Mouse (Mus musculus) C2C12 (cell line): ENCODE measurements around the gene Clasp1. TPM values are rescaled to one million over a fixed set of nuclear protein-coding genes. Genes with fewer than 3 reads are reported as not detected.

Experiments used
- H3K27me3 ChIP-seq: one replicate; pipeline ENCODE4 v1.6.1; 2011; ENCODE audit not compliant: control insufficient read depth, insufficient read depth, insufficient read length
- H3K36me3 ChIP-seq: one replicate; pipeline ENCODE4 v1.6.1; 2011; ENCODE audit not compliant: control insufficient read depth, insufficient read depth
- H3K4me3 ChIP-seq: one replicate; pipeline ENCODE4 v1.5.1; 2011; ENCODE audit warnings: mild to moderate bottlenecking, control low read depth; ENCODE audit not compliant: poor library complexity, insufficient read depth, severe bottlenecking
- H3K79me2 ChIP-seq: one replicate; pipeline ENCODE4 v1.6.1; 2011; ENCODE audit not compliant: control insufficient read depth, insufficient read depth
- H3K79me3 ChIP-seq: one replicate; pipeline ENCODE4 v1.6.1; 2011; ENCODE audit warnings: low read depth, control low read depth
- H3ac ChIP-seq: one replicate; pipeline ENCODE3; 2011; ENCODE audit warnings: low read depth; ENCODE audit not compliant: control insufficient read depth, insufficient read length
- CEBPB ChIP-seq: IDR thresholded peaks from one replicate; pipeline ENCODE4 v1.6.1; 2011; ENCODE audit warnings: low read depth, mild to moderate bottlenecking, control low read depth, moderate library complexity
- CTCF ChIP-seq: IDR thresholded peaks from one replicate; pipeline ENCODE4 v1.5.1; 2011; ENCODE audit not compliant: control insufficient read depth, insufficient read depth, insufficient read length
- FOSL1 ChIP-seq: IDR thresholded peaks from one replicate; pipeline ENCODE4 v1.8.0; 2011; ENCODE audit warnings: mild to moderate bottlenecking, low read length; ENCODE audit not compliant: poor library complexity, insufficient read depth, severe bottlenecking
- MAX ChIP-seq: IDR thresholded peaks from one replicate; pipeline ENCODE4 v1.6.1; 2011; ENCODE audit warnings: mild to moderate bottlenecking, control low read depth
- MYOD1 ChIP-seq: IDR thresholded peaks from one replicate; pipeline ENCODE4 v1.6.1; 2011; ENCODE audit warnings: low read depth; ENCODE audit not compliant: control insufficient read depth, insufficient read length
- MYOG ChIP-seq: IDR thresholded peaks from one replicate; pipeline ENCODE4 v1.6.1; 2011; ENCODE audit not compliant: control insufficient read depth, insufficient read length; ENCODE audit errors: extremely low read depth
- USF1 ChIP-seq: IDR thresholded peaks from one replicate; pipeline ENCODE4 v1.6.1; 2011; ENCODE audit warnings: low read depth, mild to moderate bottlenecking, control low read depth, moderate library complexity
- polyA plus RNA-seq: library from polyadenylated mRNA; unstranded; fragments of >200 nt; fragmentation: generic; extraction: Trizol; gene quantifications from one replicate; pipeline ENCODE4 v1.2.1, GENCODE M21; 2012; ENCODE audit warnings: missing spikeins

Clasp1 gene
- polyA plus RNA-seq, 1 experiment, result 19.4 TPM

DNA sequence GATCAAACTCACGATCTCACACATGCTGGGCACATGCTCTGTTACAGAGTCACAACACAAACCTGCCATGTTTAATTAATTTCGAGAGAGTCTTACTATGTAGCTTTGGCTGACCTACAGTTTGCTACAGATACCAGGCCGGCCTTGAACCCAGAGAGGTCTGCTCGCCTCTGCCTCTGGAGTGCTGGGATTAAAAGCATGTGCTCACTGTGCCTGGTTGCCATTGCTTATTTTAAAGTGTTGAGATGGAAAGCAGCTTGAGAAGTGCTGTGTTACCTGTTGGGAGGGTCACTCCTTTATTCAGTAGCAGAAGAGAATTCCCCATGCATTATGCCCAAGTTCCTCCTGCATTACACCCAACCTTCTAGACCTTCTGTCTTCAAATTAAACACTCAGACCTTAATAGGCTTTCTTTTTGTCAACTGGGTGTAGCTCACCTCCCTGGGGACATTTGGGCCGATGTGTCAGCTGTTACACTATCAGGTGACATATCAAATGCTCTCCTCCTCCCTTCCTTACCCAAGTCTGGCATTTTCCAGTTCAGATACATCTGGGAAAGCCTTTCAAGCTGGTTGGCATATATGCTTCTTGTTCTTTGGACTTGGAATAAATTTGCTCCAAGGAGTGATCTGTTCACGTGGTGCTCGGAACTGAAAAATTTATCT is 18.9 kb downstream of the Clasp1 start:
- Histone ChIP-seq H3K79me2 (peaks cover 96% of the 10 kb centered on the region), H3K27me3 (no peaks in the 10 kb centered on the region), H3K79me3 (peaks cover 67% of the 10 kb centered on the region), H3K4me3 (no peak overlapping the region), H3K36me3 (no peaks in the 10 kb centered on the region), H3ac (no peak overlapping the region)
- TF ChIP-seq MYOG, result no peak
- TF ChIP-seq USF1, result no peak
- no peak for TF ChIP-seq CTCF
- TF ChIP-seq MYOD1, result no peak
- TF ChIP-seq MAX, result no peak
- TF ChIP-seq FOSL1, result no peak
- TF ChIP-seq CEBPB, result no peak

DNA sequence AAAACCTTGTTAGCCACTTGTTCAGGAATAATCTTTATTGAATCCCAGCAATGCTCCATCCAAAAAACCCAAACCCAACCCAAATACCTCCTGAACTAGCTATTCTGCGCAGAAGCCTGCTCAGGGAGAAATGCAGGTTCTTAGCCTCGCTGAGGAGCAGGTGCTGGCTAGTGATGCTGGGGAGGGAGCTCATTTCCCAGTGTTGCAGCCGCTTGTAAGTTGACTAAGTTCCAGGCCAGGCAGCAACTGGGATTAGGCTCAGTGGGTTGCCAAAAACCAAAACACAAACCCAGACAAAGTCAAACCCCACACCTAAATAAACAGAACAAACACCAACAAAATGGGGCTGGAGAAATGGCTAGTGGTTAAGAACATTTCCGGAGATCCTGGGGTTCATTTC is 20.4 kb downstream of the Clasp1 start:
- Histone ChIP-seq H3K79me3 (peaks cover 65% of the 10 kb centered on the region), H3K4me3 (no peak overlapping the region), H3K27me3 (no peaks in the 10 kb centered on the region), H3K79me2 (peaks cover 96% of the 10 kb centered on the region), H3ac (no peak overlapping the region), H3K36me3 (no peaks in the 10 kb centered on the region)
- TF ChIP-seq MYOG (no peak), CEBPB (no peak)

DNA sequence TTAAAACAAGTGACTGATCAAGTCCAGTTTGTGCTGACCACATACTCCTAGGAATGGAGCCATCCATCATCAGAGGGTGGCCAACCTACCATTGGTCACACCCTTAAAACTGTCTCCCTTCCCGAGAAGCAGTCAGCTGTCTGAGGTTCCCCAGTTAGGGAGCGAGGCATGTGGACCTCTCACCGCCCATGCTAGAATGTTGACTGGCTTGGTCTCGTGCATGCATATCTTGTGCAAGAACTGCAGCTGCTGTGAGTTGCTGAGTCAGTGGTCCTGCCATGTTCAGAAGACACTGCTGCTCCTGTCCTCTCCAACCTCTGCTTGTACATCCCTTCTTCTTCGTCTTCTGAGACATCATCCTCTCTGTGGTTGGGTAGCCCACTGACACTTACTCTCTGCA is 22.0 kb downstream of the Clasp1 start:
- TF ChIP-seq MAX (no peak), USF1 (no peak), MYOG (no peak), CTCF (no peak), CEBPB (no peak), FOSL1 (no peak), MYOD1 (no peak)
- Histone ChIP-seq H3K36me3 (no peaks in the 10 kb centered on the region), H3K4me3 (no peak overlapping the region), H3ac (no peak overlapping the region), H3K27me3 (no peaks in the 10 kb centered on the region), H3K79me3 (peaks cover 62% of the 10 kb centered on the region), H3K79me2 (peaks cover 96% of the 10 kb centered on the region)

DNA sequence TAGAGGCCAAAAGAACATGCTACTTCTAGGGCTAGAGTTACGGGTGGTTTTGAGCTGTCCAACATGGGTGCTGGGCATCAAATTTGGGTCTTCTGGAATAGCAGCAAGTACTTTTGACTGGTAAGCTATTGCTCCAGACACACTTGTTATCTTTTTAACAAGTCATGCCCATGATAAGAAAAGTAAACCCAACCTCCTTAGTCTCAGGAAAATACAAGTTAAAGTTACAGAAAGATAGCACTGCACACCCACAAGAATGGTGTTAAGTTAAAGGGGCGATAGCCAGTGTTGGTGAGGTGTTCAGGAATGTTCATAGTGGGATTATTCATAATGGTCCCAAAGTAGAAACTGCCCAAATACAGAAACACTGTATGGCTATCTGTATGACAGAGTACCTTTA is 24.3 kb downstream of the Clasp1 start:
- peaks cover 7% of the 10 kb centered on the region for H3K36me3 ChIP-seq
- H3ac ChIP-seq, result no peak overlapping the region
- no peaks in the 10 kb centered on the region for H3K27me3 ChIP-seq
- TF ChIP-seq FOSL1 (no peak), CEBPB (no peak), MYOD1 (no peak), MAX (no peak), CTCF (no peak), MYOG (no peak), USF1 (no peak)
- peaks cover 97% of the 10 kb centered on the region for H3K79me2 ChIP-seq
- H3K79me3 ChIP-seq, result peaks cover 63% of the 10 kb centered on the region
- H3K4me3 ChIP-seq, result no peak overlapping the region

DNA sequence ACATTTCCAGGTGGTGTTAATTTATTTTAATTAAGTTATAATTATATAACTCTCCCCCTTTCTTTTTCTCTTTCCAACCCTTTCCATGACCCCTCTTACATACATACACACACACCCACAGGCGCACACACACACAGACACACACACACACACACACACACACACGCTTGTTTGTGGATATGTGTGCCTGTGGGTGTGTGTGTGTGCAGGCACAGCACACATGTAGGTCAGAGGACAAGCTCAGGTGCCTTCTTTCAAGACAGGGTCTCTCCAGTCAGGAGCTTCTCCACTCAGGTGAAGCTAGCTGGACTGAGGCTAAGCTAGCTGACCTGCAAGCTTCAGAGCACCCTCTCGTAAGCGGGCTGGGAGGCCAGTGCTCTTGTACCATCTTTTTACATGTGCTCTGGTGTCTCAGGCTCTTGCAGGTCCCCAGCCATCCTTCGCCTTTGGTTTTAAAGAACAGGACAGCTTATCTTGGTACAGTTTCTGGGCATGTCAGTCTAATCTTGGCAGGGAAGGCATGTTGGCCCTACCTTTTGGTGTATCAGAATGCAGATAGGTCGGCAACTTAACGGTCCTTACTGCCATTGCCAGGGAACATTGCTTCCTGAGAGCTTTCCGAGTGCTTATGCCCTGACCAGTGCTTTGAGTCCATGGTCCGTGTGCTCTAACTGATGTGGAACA is 28.3 kb downstream of the Clasp1 start:
- H3K79me3 ChIP-seq, result peaks cover 55% of the 10 kb centered on the region
- no peak for TF ChIP-seq MAX
- TF ChIP-seq MYOD1, result no peak
- no peak for TF ChIP-seq CEBPB
- TF ChIP-seq FOSL1, result no peak
- no peak for TF ChIP-seq MYOG
- no peak for TF ChIP-seq CTCF
- no peak for TF ChIP-seq USF1
- no peaks in the 10 kb centered on the region for H3K27me3 ChIP-seq
- no peak overlapping the region for H3K4me3 ChIP-seq
- peaks cover 94% of the 10 kb centered on the region for H3K79me2 ChIP-seq
- H3ac ChIP-seq, result no peak overlapping the region
- H3K36me3 ChIP-seq, result peaks cover 16% of the 10 kb centered on the region

DNA sequence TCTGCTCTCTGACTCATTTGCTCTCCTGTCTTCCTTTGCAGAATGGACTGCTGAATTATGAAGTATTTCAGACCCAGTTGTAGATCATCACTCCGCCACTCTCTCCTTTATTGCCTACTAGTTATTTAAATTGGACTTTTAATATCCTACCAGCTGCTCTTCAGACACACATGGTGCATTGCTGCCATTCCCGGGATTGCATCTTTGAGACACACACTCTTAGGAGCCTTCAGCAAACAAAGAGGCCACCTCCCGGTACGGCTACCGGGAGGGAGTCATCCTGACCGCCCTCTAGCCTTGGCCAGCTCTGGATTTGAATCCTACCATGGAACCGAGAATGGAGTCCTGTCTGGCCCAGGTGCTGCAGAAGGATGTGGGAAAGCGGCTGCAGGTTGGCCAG is 30.5 kb downstream of the Clasp1 start:
- Histone ChIP-seq H3ac (no peak overlapping the region), H3K79me2 (peaks cover 94% of the 10 kb centered on the region), H3K79me3 (peaks cover 52% of the 10 kb centered on the region), H3K27me3 (no peaks in the 10 kb centered on the region), H3K36me3 (peaks cover 26% of the 10 kb centered on the region), H3K4me3 (no peak overlapping the region)
- TF ChIP-seq USF1, result no peak
- TF ChIP-seq MAX, result no peak
- no peak for TF ChIP-seq CEBPB
- no peak for TF ChIP-seq MYOG
- TF ChIP-seq MYOD1, result no peak
- no peak for TF ChIP-seq FOSL1
- TF ChIP-seq CTCF, result no peak
